Mouse (Mus musculus) E14TG2a.4 (cell line): ENCODE measurements around the gene Zfhx3.

Experiments
- CTCF ChIP-seq: conservative IDR thresholded peaks from 2 replicates; pipeline ENCODE4 v1.5.1; 2014; ENCODE audit warnings: low read length
- POU5F1 ChIP-seq: IDR thresholded peaks from 2 replicates; pipeline ENCODE4 v1.6.1; 2014; ENCODE audit warnings: low read length, borderline replicate concordance

GRCm38 (mm10) chr8:108926106-108926505 lies 983.7 kb downstream of the Zfhx3 start:
- TF ChIP-seq CTCF (no peak), POU5F1 (no peak)
